Mouse (Mus musculus): ENCODE measurements around the gene Trip4.
"Not testable (repeated sequence)": the region's sequence is repeated elsewhere in the genome, so short reads cannot be mapped to it uniquely, and the experiment has no call there.

Trip4 gene

GRCm38 (mm10) chr9:65793506-65793905 lies 115.1 kb downstream of the Trip4 start:
- peak; percentile 25 for DNase-seq (ENCODE audit: low spot score)

- peak; percentile 14 for DNase-seq (ENCODE audit: low spot score)
Observed at GRCm38 (mm10) chr9:65793086-65793485, 115.5 kb downstream of the Trip4 start.

- DNase-seq (ENCODE audit: low spot score): no peak
Observed at GRCm38 (mm10) chr9:65791846-65792245, 116.7 kb downstream of the Trip4 start.

- DNase-seq (ENCODE audit: low spot score): no peak
Observed at GRCm38 (mm10) chr9:65791106-65791505, 117.5 kb downstream of the Trip4 start.

- DNase-seq (ENCODE audit: low spot score): no peak
Observed at GRCm38 (mm10) chr9:65789788-65790187, 118.8 kb downstream of the Trip4 start.

GRCm38 (mm10) chr9:65788556-65788955 lies 120.0 kb downstream of the Trip4 start:
- no peak for DNase-seq (ENCODE audit: low spot score)

- DNase-seq (ENCODE audit: low spot score): no peak
Observed at GRCm38 (mm10) chr9:65787829-65788344, 120.7 kb downstream of the Trip4 start.

GRCm38 (mm10) chr9:65786885-65787787 lies 121.5 kb downstream of the Trip4 start:
- peak; percentile 68 for DNase-seq (ENCODE audit: low spot score)

GRCm38 (mm10) chr9:65785772-65786368 lies 122.7 kb downstream of the Trip4 start:
- DNase-seq (ENCODE audit: low spot score): no peak

- DNase-seq (ENCODE audit: low spot score): not testable (repeated sequence)
Observed at GRCm38 (mm10) chr9:65779619-65780018, 129.0 kb downstream of the Trip4 start.
